Mouse (Mus musculus) embryonic facial prominence, embryonic 10.5 days (tissue): Measurements from ENCODE around the gene Cemip. TPM values are rescaled to one million over a fixed set of nuclear protein-coding genes. Genes with fewer than 3 reads are reported as not detected.
"Not testable (repeated sequence)": the region's sequence is repeated elsewhere in the genome, so short reads cannot be mapped to it uniquely, and the experiment has no call there.

ENCODE experiments used
- DNase-seq: peaks from one replicate; pipeline ENCODE4 v3.0.0-alpha.2; 2017; ENCODE audit warnings: low spot score
- H3K27ac ChIP-seq: fragments of 300-500 bp; sonication (generic); replicated peaks from 2 replicates; pipeline ENCODE4 v1.5.1; 2016; ENCODE audit warnings: mild to moderate bottlenecking
- H3K27me3 ChIP-seq: fragments of 300-500 bp; sonication (generic); replicated peaks from 2 replicates; pipeline ENCODE4 v1.6.1; 2016; ENCODE audit warnings: low read depth, mild to moderate bottlenecking; ENCODE audit not compliant: poor library complexity, severe bottlenecking
- H3K36me3 ChIP-seq: fragments of 300-500 bp; sonication (generic); replicated peaks from 2 replicates; pipeline ENCODE4 v1.6.1; 2016; ENCODE audit warnings: mild to moderate bottlenecking, moderate library complexity
- H3K4me1 ChIP-seq: fragments of 300-500 bp; sonication (generic); 2 replicates; pipeline ENCODE4 v1.6.1; 2016
- H3K4me3 ChIP-seq: fragments of 300-500 bp; sonication (generic); 2 replicates; pipeline ENCODE4 v1.5.1; 2016; ENCODE audit warnings: mild to moderate bottlenecking, moderate library complexity
- H3K9me3 ChIP-seq: fragments of 300-500 bp; sonication (generic); 2 replicates; pipeline ENCODE4 v1.6.1; 2016; ENCODE audit warnings: mild to moderate bottlenecking
- WGBS: fragments of 180-500 bp; shearing (Covaris S2); methylation state at CpG from one replicate; pipeline ENCODE4 v1.1.7; 2016; 5-methylcytosine and 5-hydroxymethylcytosine counted together
- polyA plus RNA-seq: library from polyadenylated mRNA; unstranded; fragments of >200 nt; fragmentation: Nextera tagmentation; extraction: Ambion mirVana; gene quantifications from 2 replicates; pipeline ENCODE4 v1.2.1, GENCODE M21; 2016

Cemip gene
- polyA plus RNA-seq, 1 experiment from 2014 or later: 0.42 TPM

- Histone ChIP-seq H3K27me3 (no peaks in the 10 kb centered on the region), H3K9me3 (0 out of 2 replicates have a peak, but pooled peaks cover 1% of the 10 kb centered on the region), H3K4me3 (peak overlapping the region; percentile 74), H3K4me1 (peaks cover 28% of the 10 kb centered on the region), H3K27ac (peak overlapping the region; percentile 88), H3K36me3 (peaks cover 25% of the 10 kb centered on the region)
- DNase-seq: peak; percentile 99
- 3% methylated on average over 44 of the region's 44 CpGs for WGBS
Measured at GRCm38 (mm10) chr7:83891433-83892332, 194.6 kb downstream of the Cemip start.

GRCm38 (mm10) chr7:83889946-83890345, 196.4 kb downstream of the Cemip start:
- WGBS: 88% methylated on average over 5 of the region's 5 CpGs
- not testable (repeated sequence) for DNase-seq, H3K9me3 ChIP-seq, H3K4me3 ChIP-seq, H3K36me3 ChIP-seq, H3K27me3 ChIP-seq, H3K27ac ChIP-seq
- H3K4me1 ChIP-seq: peaks cover 33% of the 10 kb centered on the region

DNA sequence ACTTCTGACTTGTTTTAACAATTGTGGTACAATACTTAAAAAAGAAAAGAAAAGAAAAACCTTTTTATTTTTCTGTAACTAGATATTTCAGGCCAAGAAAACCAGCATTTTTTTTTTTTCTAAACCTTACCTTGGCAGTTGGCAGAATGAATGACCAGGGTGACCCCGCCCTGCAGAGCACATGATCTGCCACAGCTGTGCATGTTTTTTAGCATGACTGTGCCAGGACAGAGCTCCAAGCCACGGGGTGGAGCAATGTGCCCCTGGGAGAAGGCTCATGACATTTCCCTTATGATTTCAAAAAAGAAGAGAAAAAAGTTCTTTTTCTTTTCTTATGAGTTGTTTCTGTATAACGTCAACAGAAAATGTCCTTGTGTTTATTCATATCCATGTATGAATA, 196.9 kb downstream of the Cemip start:
- H3K4me3 ChIP-seq: no peak overlapping the region
- DNase-seq: peak; percentile 20
- 60% methylated on average over 3 of the region's 3 CpGs for WGBS
- H3K4me1 ChIP-seq: peaks cover 35% of the 10 kb centered on the region
- peaks cover 2% of the 10 kb centered on the region; the same call in 1 of the 2 replicates for H3K36me3 ChIP-seq
- H3K9me3 ChIP-seq: peaks cover 6% of the 10 kb centered on the region; the same call in 1 of the 2 replicates
- no peaks in the 10 kb centered on the region for H3K27me3 ChIP-seq
- no peak overlapping the region for H3K27ac ChIP-seq

DNA sequence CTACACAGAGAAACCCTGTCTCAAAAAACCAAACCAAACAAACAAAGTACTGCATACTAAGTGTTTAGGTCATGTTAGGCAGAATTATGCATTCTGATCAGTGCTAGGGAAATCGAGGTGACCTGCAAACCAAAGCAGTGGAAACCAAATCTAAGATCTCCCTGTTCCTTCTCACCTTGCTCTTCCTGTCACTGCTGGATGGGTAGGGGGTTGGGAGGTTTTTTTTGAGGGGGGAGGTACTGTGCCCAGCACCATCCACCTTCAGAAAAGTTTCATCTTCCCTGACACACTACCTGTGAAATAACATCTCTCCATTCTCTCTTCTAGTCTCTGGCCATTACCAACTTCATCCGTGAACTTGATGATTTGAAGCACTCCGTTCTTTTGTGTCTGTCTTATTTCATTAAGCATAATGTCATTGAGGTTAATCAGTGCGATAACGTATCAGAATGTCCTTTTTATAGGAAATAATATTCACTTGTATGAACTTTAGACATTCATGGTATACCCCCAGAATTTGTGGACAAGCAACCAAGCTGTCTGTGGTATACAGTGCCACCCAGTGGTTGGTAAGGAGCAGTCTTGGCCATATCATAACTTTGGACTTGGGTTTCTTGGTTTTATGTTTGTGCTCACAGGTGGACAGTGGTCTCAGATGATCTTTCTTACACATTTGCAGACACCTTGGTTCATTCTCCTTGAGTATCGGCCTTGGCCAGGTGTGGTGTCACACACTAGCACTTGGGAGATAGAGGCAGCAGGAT, 199.8 kb downstream of the Cemip start:
- Histone ChIP-seq H3K9me3 (peaks cover 6% of the 10 kb centered on the region; the same call in 1 of the 2 replicates), H3K27me3 (no peaks in the 10 kb centered on the region), H3K4me3 (no peak overlapping the region), H3K4me1 (peaks cover 42% of the 10 kb centered on the region), H3K27ac (no peak overlapping the region), H3K36me3 (peaks cover 12% of the 10 kb centered on the region)
- peak; percentile 19 for DNase-seq
- WGBS: 92% methylated on average over 6 of the region's 6 CpGs

GRCm38 (mm10) chr7:83885835-83886234, 200.5 kb downstream of the Cemip start:
- DNase-seq: no peak
- WGBS: 87% methylated on average over 4 of the region's 4 CpGs

GRCm38 (mm10) chr7:83884921-83885532, 201.3 kb downstream of the Cemip start:
- no peak for DNase-seq
- H3K9me3 ChIP-seq: peaks cover 6% of the 10 kb centered on the region; the same call in 1 of the 2 replicates
- peak overlapping the region; percentile 89 for H3K4me3 ChIP-seq
- peak overlapping the region; percentile 99 for H3K27ac ChIP-seq
- H3K36me3 ChIP-seq: peaks cover 15% of the 10 kb centered on the region
- WGBS: 39% methylated on average over 6 of the region's 6 CpGs
- H3K27me3 ChIP-seq: no peaks in the 10 kb centered on the region
- peaks cover 55% of the 10 kb centered on the region for H3K4me1 ChIP-seq

More at GRCm38 (mm10) chr7:83885835-83886234, 200.5 kb downstream of the Cemip start:
- Histone ChIP-seq H3K27ac (peak overlapping the region; percentile 19; the same call in 1 of the 2 replicates), H3K9me3 (peaks cover 6% of the 10 kb centered on the region; the same call in 1 of the 2 replicates), H3K4me3 (no peak overlapping the region), H3K27me3 (no peaks in the 10 kb centered on the region), H3K36me3 (peaks cover 15% of the 10 kb centered on the region), H3K4me1 (peaks cover 48% of the 10 kb centered on the region)

- peak within 1 kb of the TSS; percentile 99 for H3K27ac ChIP-seq
- H3K9me3 ChIP-seq: peaks cover 6% of the 10 kb centered on the region; the same call in 1 of the 2 replicates
- peak within 1 kb of the TSS; percentile 89 for H3K4me3 ChIP-seq
- H3K4me1 ChIP-seq: peaks cover 58% of the 10 kb centered on the region
- peaks cover 15% of the 10 kb centered on the region for H3K36me3 ChIP-seq
- H3K27me3 ChIP-seq: no peaks in the 10 kb centered on the region
- under 1% methylated on average over 69 of the region's 69 CpGs for WGBS
- peak; percentile 94 for DNase-seq
Measured at GRCm38 (mm10) chr7:83884021-83884658, 202.2 kb downstream of the Cemip start, which contains the start of the genes Tlnrd1 and Mesd. TSS of gene Tlnrd1 (minus strand) at chr7:83884305. TSS of gene Mesd (plus strand) at chr7:83884466.

- H3K36me3 ChIP-seq: peaks cover 15% of the 10 kb centered on the region
- no peaks in the 10 kb centered on the region for H3K27me3 ChIP-seq
- H3K4me1 ChIP-seq: peaks cover 65% of the 10 kb centered on the region
- peak; percentile 81 for DNase-seq
- peaks cover 6% of the 10 kb centered on the region; the same call in 1 of the 2 replicates for H3K9me3 ChIP-seq
- H3K4me3 ChIP-seq: peak overlapping the region; percentile 89
- WGBS: under 1% methylated on average over 91 of the region's 91 CpGs
- H3K27ac ChIP-seq: peak overlapping the region; percentile 99
Measured at GRCm38 (mm10) chr7:83883276-83884020, 202.9 kb downstream of the Cemip start.

Other genes starting within 250 kb of the Cemip start
- gene Tlnrd1, start 202.2 kb downstream of the Cemip start, polyA plus RNA-seq: 14.2 and 14.6 TPM in 2 replicates
- 90.6 and 99.6 TPM in 2 replicates for gene Mesd, start 202.0 kb downstream of the Cemip start, polyA plus RNA-seq
- gene Abhd17c, start 65.4 kb upstream of the Cemip start, polyA plus RNA-seq: 41.9 and 43.3 TPM in 2 replicates